Mouse (Mus musculus) hindbrain, postnatal 0 days (tissue): ENCODE measurements at regions not wholly inside any gene's neighbourhood (a gene's known extent, or its start where the extent isn't known, plus 50 kb on each side); places are given as distances from the start of the nearest gene placed in this dataset.

ENCODE experiments used
- ATAC-seq: fragments of 200-750 bp; cut with Nextera tagmentation; 2 replicates; pipeline ENCODE4 v1.8.0; 2017; ENCODE audit warnings: mild to moderate bottlenecking, moderate TSS enrichment, moderate library complexity
- DNase-seq: peaks from one replicate; pipeline ENCODE4 v3.0.0-alpha.2; 2015; ENCODE audit warnings: low spot score
- H3K27ac ChIP-seq: fragments of 300-500 bp; sonication (generic); 2 replicates; pipeline ENCODE4 v1.5.1; 2014; ENCODE audit warnings: mild to moderate bottlenecking
- H3K27me3 ChIP-seq: fragments of 300-500 bp; sonication (generic); 2 replicates; pipeline ENCODE4 v1.6.1; 2014; ENCODE audit warnings: low read length, mixed read lengths; ENCODE audit not compliant: insufficient read depth
- H3K36me3 ChIP-seq: fragments of 300-500 bp; sonication (generic); 2 replicates; pipeline ENCODE4 v1.6.1; 2014; ENCODE audit warnings: low read length, mixed read lengths; ENCODE audit not compliant: insufficient read depth
- H3K4me1 ChIP-seq: fragments of 300-500 bp; sonication (generic); 2 replicates; pipeline ENCODE4 v1.6.1; 2014; ENCODE audit warnings: antibody characterized with exemption, low read length, mixed read lengths; ENCODE audit not compliant: insufficient read depth
- H3K4me2 ChIP-seq: fragments of 300-500 bp; sonication (generic); 2 replicates; pipeline ENCODE4 v1.6.1; 2014; ENCODE audit warnings: low read depth, mild to moderate bottlenecking, low read length, moderate library complexity, mixed read lengths
- H3K4me3 ChIP-seq: fragments of 300-500 bp; sonication (generic); 2 replicates; pipeline ENCODE4 v1.5.1; 2014; ENCODE audit warnings: low read length
- H3K9ac ChIP-seq: fragments of 300-500 bp; sonication (generic); replicated peaks from 2 replicates; pipeline ENCODE4 v1.6.1; 2014; ENCODE audit warnings: mild to moderate bottlenecking, low read length, moderate library complexity, mixed read lengths
- H3K9me3 ChIP-seq: fragments of 300-500 bp; sonication (generic); 2 replicates; pipeline ENCODE4 v1.6.1; 2016; ENCODE audit warnings: low read length, mixed read lengths
- CTCF ChIP-seq: IDR thresholded peaks from 2 replicates; pipeline ENCODE4 v1.5.1; 2016; ENCODE audit warnings: antibody characterized with exemption, control low read depth, low read depth
- WGBS: fragments of 180-500 bp; shearing (Covaris S2); extraction: QIAGEN DNeasy Blood & Tissue Kit; methylation state at CpG from one replicate; pipeline ENCODE4 v1.1.7; 2014; 5-methylcytosine and 5-hydroxymethylcytosine counted together

DNA sequence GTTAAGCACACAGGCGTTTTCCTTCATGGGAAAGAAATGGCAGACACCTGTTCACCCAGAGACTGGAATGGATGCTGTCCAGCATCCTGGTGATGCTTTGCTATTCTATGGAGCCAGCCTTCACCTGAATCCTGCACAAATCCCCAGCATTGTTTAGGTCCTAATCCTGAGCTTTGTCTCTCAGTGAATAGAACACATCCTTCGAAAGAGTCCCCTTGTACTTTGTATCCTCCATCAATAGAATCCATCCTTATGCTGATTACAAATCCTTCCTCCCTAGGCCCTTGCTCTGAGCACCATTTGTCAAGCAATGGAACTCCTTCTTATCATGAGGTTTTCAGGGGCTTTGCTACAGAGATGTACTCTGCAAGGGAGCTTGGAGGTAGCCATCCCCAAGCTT lies 292.1 kb downstream of the Rwdd3 start:
- ATAC-seq (no peak), DNase-seq (no peak)
- Histone ChIP-seq H3K9ac (no peak overlapping the region), H3K4me1 (no peaks in the 10 kb centered on the region), H3K9me3 (no peaks in the 10 kb centered on the region), H3K4me2 (no peak overlapping the region), H3K36me3 (no peaks in the 10 kb centered on the region), H3K27ac (no peak overlapping the region), H3K4me3 (no peak overlapping the region), H3K27me3 (no peaks in the 10 kb centered on the region)
- TF ChIP-seq CTCF, result no peak
- 79% methylated on average over 2 of the region's 2 CpGs for WGBS

DNA sequence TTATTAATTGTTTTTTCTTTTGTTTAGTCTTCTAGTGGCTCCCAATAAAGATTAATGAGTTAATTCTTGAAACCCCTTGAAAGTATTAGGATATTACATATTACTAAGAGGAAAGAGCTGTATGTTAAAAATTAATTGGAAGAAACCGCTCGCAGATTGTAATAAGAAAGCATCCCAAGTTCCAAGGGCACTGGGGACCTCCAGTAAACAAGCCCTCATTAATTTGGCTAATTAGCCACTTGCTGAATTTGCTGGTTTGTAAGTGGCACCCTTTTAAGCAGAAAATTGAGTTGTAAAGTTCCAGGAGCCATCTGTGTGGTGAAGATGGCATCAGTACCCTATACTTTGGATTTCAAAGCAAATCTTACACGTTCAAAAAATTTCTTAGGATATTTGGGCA lies 295.8 kb downstream of the Rwdd3 start:
- H3K27ac ChIP-seq, result no peak overlapping the region
- DNase-seq, result no peak
- H3K36me3 ChIP-seq, result no peaks in the 10 kb centered on the region
- H3K4me1 ChIP-seq, result no peaks in the 10 kb centered on the region
- TF ChIP-seq CTCF, result no peak
- H3K9me3 ChIP-seq, result no peaks in the 10 kb centered on the region
- no peak overlapping the region for H3K9ac ChIP-seq
- no peaks in the 10 kb centered on the region for H3K27me3 ChIP-seq
- 61% methylated on average over 3 of the region's 3 CpGs for WGBS
- no peak for ATAC-seq
- H3K4me3 ChIP-seq, result no peak overlapping the region
- no peak overlapping the region for H3K4me2 ChIP-seq

DNA sequence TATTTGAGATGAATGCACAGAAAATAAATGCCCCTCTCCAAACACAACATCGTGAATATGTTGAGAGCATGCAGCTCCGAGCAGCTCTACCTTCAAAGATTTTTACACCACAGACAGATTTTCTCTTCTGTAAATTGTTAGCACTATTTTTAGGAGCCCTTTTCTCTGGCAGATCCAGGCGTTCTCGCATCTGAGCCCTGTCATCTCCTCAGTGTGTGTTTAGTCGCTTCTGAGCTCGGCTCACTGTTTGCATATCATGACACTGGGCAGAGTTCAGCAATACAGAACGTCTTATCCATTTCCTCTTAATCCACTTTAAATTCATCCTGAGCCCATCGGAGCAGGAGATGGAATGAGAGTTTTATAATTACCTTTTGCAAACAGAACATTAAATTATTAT lies 306.5 kb downstream of the Rwdd3 start:
- no peak overlapping the region for H3K27ac ChIP-seq
- no peak for DNase-seq
- WGBS, result 73% methylated on average over 8 of the region's 8 CpGs
- H3K4me1 ChIP-seq, result no peaks in the 10 kb centered on the region
- no peak overlapping the region for H3K9ac ChIP-seq
- H3K27me3 ChIP-seq, result no peaks in the 10 kb centered on the region
- no peak for ATAC-seq
- H3K4me3 ChIP-seq, result no peak overlapping the region
- no peaks in the 10 kb centered on the region for H3K36me3 ChIP-seq
- H3K9me3 ChIP-seq, result no peaks in the 10 kb centered on the region
- no peak overlapping the region for H3K4me2 ChIP-seq
- no peak for TF ChIP-seq CTCF

DNA sequence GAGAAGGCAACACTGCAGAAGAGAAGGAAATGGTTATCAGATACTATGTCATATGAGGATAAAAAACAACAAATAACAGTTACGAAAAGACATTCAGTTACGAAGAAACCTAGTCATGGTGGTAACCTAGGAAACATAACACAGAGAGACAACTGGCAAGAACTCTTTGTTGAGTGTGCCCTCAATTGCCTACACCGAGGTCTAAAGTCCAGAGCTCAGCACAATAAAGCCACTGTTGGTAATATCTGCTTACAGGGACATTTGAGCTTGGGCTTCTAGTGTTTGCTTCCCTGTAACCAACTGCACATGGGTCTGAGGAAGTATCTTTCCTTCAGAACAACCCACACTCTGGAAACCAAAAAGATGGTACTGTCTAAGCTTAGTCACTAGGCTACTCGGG lies 309.9 kb downstream of the Rwdd3 start:
- no peak overlapping the region for H3K9ac ChIP-seq
- no peak overlapping the region for H3K4me3 ChIP-seq
- H3K9me3 ChIP-seq, result no peaks in the 10 kb centered on the region
- no peak for TF ChIP-seq CTCF
- WGBS, result 74% methylated on average over 4 of the region's 4 CpGs
- DNase-seq (no peak), ATAC-seq (no peak)
- H3K4me1 ChIP-seq, result no peaks in the 10 kb centered on the region
- no peaks in the 10 kb centered on the region for H3K27me3 ChIP-seq
- H3K36me3 ChIP-seq, result no peaks in the 10 kb centered on the region
- H3K27ac ChIP-seq, result no peak overlapping the region
- no peak overlapping the region for H3K4me2 ChIP-seq

DNA sequence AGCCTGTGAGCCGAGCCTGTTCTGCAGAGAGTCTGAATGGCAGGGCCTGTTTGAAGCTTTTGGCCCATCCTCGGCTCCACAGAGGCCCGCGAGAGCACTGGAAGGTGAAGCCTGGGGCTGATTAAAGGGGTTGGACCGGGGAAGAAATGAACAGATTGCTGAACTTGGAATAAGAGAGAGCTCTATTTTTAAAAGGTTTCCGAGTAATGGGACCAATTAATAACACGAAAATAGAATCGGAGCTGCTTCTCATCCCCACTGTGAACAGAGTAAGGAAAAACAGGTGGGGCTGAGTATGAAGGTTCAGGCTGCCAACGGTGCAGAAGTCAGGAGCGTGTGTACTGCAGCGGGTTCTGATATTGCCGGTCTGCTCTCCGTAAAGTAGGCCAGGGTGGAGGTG lies 313.2 kb downstream of the Rwdd3 start:
- Histone ChIP-seq H3K27me3 (no peaks in the 10 kb centered on the region), H3K36me3 (no peaks in the 10 kb centered on the region), H3K27ac (no peak overlapping the region), H3K4me3 (no peak overlapping the region), H3K4me2 (no peak overlapping the region), H3K9ac (no peak overlapping the region), H3K4me1 (no peaks in the 10 kb centered on the region), H3K9me3 (no peaks in the 10 kb centered on the region)
- DNase-seq (no peak), ATAC-seq (no peak)
- 77% methylated on average over 13 of the region's 13 CpGs for WGBS
- TF ChIP-seq CTCF, result no peak

DNA sequence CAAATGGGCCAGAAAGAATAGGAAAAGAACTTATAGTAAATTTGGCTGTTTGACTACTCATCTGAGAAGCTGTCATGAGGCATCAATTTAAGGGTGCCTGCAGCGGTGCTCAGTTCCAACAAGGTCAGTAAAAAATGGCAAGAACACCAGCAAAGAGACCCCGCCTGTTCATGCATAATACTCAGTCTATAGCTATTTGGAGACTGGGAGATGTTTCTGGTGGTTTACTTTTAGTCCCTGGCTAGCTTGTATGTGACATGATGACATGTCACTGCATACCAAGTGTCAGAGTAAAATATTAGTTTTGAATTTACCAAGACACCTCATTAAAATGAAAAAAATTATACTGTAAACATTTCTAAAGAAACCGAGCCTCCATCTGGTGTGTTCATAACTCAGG lies 317.2 kb downstream of the Rwdd3 start:
- no peak overlapping the region for H3K4me2 ChIP-seq
- H3K36me3 ChIP-seq, result no peaks in the 10 kb centered on the region
- TF ChIP-seq CTCF, result no peak
- H3K27ac ChIP-seq, result no peak overlapping the region
- ATAC-seq, result no peak
- H3K4me1 ChIP-seq, result no peaks in the 10 kb centered on the region
- no peaks in the 10 kb centered on the region for H3K27me3 ChIP-seq
- no peaks in the 10 kb centered on the region for H3K9me3 ChIP-seq
- H3K9ac ChIP-seq, result no peak overlapping the region
- no peak for DNase-seq
- 84% methylated on average over 3 of the region's 3 CpGs for WGBS
- H3K4me3 ChIP-seq, result no peak overlapping the region

DNA sequence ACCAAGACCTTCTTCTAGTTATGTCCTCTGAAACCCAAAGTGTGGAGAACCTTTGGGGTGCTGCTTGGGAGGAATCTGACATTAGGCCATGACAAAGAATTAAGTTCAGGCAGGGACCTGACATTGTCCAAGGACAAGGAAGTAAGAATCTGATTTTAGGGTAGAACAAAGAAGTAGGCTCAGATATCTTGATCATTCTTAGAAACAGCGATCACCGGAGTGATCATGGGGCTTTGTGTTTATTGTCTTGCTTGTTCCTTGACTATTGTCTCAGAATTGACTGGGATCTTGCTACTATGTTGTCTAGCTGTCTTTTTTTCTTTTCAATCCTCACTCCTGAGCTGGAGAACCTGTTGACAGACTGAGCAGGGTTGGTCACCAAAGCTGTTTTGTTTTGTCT lies 327.9 kb downstream of the Rwdd3 start:
- Histone ChIP-seq H3K27me3 (no peaks in the 10 kb centered on the region), H3K27ac (no peak overlapping the region), H3K4me2 (no peak overlapping the region), H3K36me3 (no peaks in the 10 kb centered on the region), H3K9ac (no peak overlapping the region), H3K4me1 (no peaks in the 10 kb centered on the region), H3K9me3 (no peaks in the 10 kb centered on the region), H3K4me3 (no peak overlapping the region)
- TF ChIP-seq CTCF, result no peak
- 81% methylated on average over 2 of the region's 2 CpGs for WGBS
- DNase-seq (no peak), ATAC-seq (no peak)
